Mouse (Mus musculus): ENCODE measurements around the gene Mprip. TPM values are rescaled to one million over a fixed set of nuclear protein-coding genes. Genes with fewer than 3 reads are reported as not detected.

The Mprip gene
- polyA plus RNA-seq, 1 experiment from 2014 or later: 71.1 TPM

GRCm38 (mm10) chr11:59642420-59642819 lies 18.7 kb upstream of the Mprip start:
- ATAC-seq (ENCODE audit: insufficient number of reproducible peaks, low FRiP score, low TSS enrichment, low read depth): no peak
- Histone ChIP-seq H3K9me3 (ENCODE audit: control insufficient read depth, low read length) (no peaks in the 10 kb centered on the region), H3K4me2 (ENCODE audit: low read depth, severe bottlenecking) (no peak overlapping the region), H3K4me3 (ENCODE audit: low read depth, low read length) (no peak overlapping the region), H3K9ac (ENCODE audit: low read length) (no peak overlapping the region), H3K27me3 (ENCODE audit: control insufficient read depth, insufficient read depth, low read length) (no peaks in the 10 kb centered on the region), H3K36me3 (ENCODE audit: control insufficient read depth, insufficient read depth, low read length) (no peaks in the 10 kb centered on the region), H3K27ac (replicated peaks; ENCODE audit: low read depth, low read length) (no peak overlapping the region), H3K4me1 (ENCODE audit: control insufficient read depth, insufficient read depth, low read length) (no peaks in the 10 kb centered on the region)
- 83% methylated on average over 8 of the region's 8 CpGs for WGBS
- no peak for DNase-seq (ENCODE audit: low spot score)

- H3K9me3 ChIP-seq (ENCODE audit: control insufficient read depth, low read length): no peaks in the 10 kb centered on the region
- no peak for DNase-seq (ENCODE audit: low spot score)
- H3K4me1 ChIP-seq (ENCODE audit: control insufficient read depth, insufficient read depth, low read length): no peaks in the 10 kb centered on the region
- H3K9ac ChIP-seq (ENCODE audit: low read length): no peak overlapping the region
- no peak overlapping the region for H3K4me3 ChIP-seq (ENCODE audit: low read depth, low read length)
- H3K27ac ChIP-seq (replicated peaks; ENCODE audit: low read depth, low read length): no peak overlapping the region
- H3K27me3 ChIP-seq (ENCODE audit: control insufficient read depth, insufficient read depth, low read length): no peaks in the 10 kb centered on the region
- H3K4me2 ChIP-seq (ENCODE audit: low read depth, severe bottlenecking): no peak overlapping the region
- no peak for ATAC-seq (ENCODE audit: insufficient number of reproducible peaks, low FRiP score, low TSS enrichment, low read depth)
- 67% methylated on average over 7 of the region's 7 CpGs for WGBS
- H3K36me3 ChIP-seq (ENCODE audit: control insufficient read depth, insufficient read depth, low read length): no peaks in the 10 kb centered on the region
Measured at GRCm38 (mm10) chr11:59645036-59645435, 16.1 kb upstream of the Mprip start.

- ATAC-seq (ENCODE audit: insufficient number of reproducible peaks, low FRiP score, low TSS enrichment, low read depth): no peak
- H3K27me3 ChIP-seq (ENCODE audit: control insufficient read depth, insufficient read depth, low read length): no peaks in the 10 kb centered on the region
- H3K4me1 ChIP-seq (ENCODE audit: control insufficient read depth, insufficient read depth, low read length): no peaks in the 10 kb centered on the region
- 76% methylated on average over 4 of the region's 4 CpGs for WGBS
- H3K4me3 ChIP-seq (ENCODE audit: low read depth, low read length): no peak overlapping the region
- H3K27ac ChIP-seq (replicated peaks; ENCODE audit: low read depth, low read length): no peak overlapping the region
- no peak overlapping the region for H3K4me2 ChIP-seq (ENCODE audit: low read depth, severe bottlenecking)
- no peak overlapping the region for H3K9ac ChIP-seq (ENCODE audit: low read length)
- no peaks in the 10 kb centered on the region for H3K9me3 ChIP-seq (ENCODE audit: control insufficient read depth, low read length)
- DNase-seq (ENCODE audit: low spot score): no peak
- H3K36me3 ChIP-seq (ENCODE audit: control insufficient read depth, insufficient read depth, low read length): no peaks in the 10 kb centered on the region
Measured at GRCm38 (mm10) chr11:59649058-59649457, 12.0 kb upstream of the Mprip start.

GRCm38 (mm10) chr11:59653003-59653402 lies 8.1 kb upstream of the Mprip start:
- Histone ChIP-seq H3K9me3 (ENCODE audit: control insufficient read depth, low read length) (no peaks in the 10 kb centered on the region), H3K9ac (ENCODE audit: low read length) (no peak overlapping the region), H3K4me1 (ENCODE audit: control insufficient read depth, insufficient read depth, low read length) (no peaks in the 10 kb centered on the region), H3K4me3 (ENCODE audit: low read depth, low read length) (no peak overlapping the region), H3K36me3 (ENCODE audit: control insufficient read depth, insufficient read depth, low read length) (no peaks in the 10 kb centered on the region), H3K4me2 (ENCODE audit: low read depth, severe bottlenecking) (no peak overlapping the region), H3K27me3 (ENCODE audit: control insufficient read depth, insufficient read depth, low read length) (no peaks in the 10 kb centered on the region), H3K27ac (replicated peaks; ENCODE audit: low read depth, low read length) (no peak overlapping the region)
- DNase-seq (ENCODE audit: low spot score) (no peak), ATAC-seq (ENCODE audit: insufficient number of reproducible peaks, low FRiP score, low TSS enrichment, low read depth) (no peak)
- 82% methylated on average over 2 of the region's 2 CpGs for WGBS

- ATAC-seq (ENCODE audit: insufficient number of reproducible peaks, low FRiP score, low TSS enrichment, low read depth): no peak
- H3K4me2 ChIP-seq (ENCODE audit: low read depth, severe bottlenecking): no peak overlapping the region
- H3K27me3 ChIP-seq (ENCODE audit: control insufficient read depth, insufficient read depth, low read length): no peaks in the 10 kb centered on the region
- WGBS: 93% methylated on average over 2 of the region's 2 CpGs
- no peaks in the 10 kb centered on the region for H3K36me3 ChIP-seq (ENCODE audit: control insufficient read depth, insufficient read depth, low read length)
- H3K4me1 ChIP-seq (ENCODE audit: control insufficient read depth, insufficient read depth, low read length): no peaks in the 10 kb centered on the region
- DNase-seq (ENCODE audit: low spot score): no peak
- no peak overlapping the region for H3K27ac ChIP-seq (replicated peaks; ENCODE audit: low read depth, low read length)
- no peaks in the 10 kb centered on the region for H3K9me3 ChIP-seq (ENCODE audit: control insufficient read depth, low read length)
- H3K9ac ChIP-seq (ENCODE audit: low read length): no peak overlapping the region
- no peak overlapping the region for H3K4me3 ChIP-seq (ENCODE audit: low read depth, low read length)
Measured at GRCm38 (mm10) chr11:59653547-59653946, 7.6 kb upstream of the Mprip start.

- 67% methylated on average over 5 of the region's 5 CpGs for WGBS
- no peak for DNase-seq (ENCODE audit: low spot score)
- Histone ChIP-seq H3K4me1 (ENCODE audit: control insufficient read depth, insufficient read depth, low read length) (no peaks in the 10 kb centered on the region), H3K27me3 (ENCODE audit: control insufficient read depth, insufficient read depth, low read length) (no peaks in the 10 kb centered on the region), H3K9ac (ENCODE audit: low read length) (no peak overlapping the region), H3K4me2 (ENCODE audit: low read depth, severe bottlenecking) (no peak overlapping the region), H3K4me3 (ENCODE audit: low read depth, low read length) (no peak overlapping the region), H3K9me3 (ENCODE audit: control insufficient read depth, low read length) (no peaks in the 10 kb centered on the region), H3K27ac (replicated peaks; ENCODE audit: low read depth, low read length) (no peak overlapping the region), H3K36me3 (ENCODE audit: control insufficient read depth, insufficient read depth, low read length) (no peaks in the 10 kb centered on the region)
- ATAC-seq (ENCODE audit: insufficient number of reproducible peaks, low FRiP score, low TSS enrichment, low read depth): no peak
Measured at GRCm38 (mm10) chr11:59655337-59655736, 5.8 kb upstream of the Mprip start.

- 66% methylated on average over 7 of the region's 7 CpGs for WGBS
Measured at GRCm38 (mm10) chr11:59656016-59656415, 5.1 kb upstream of the Mprip start.

GRCm38 (mm10) chr11:59661601-59662248 lies 620 bp downstream of the Mprip start:
- no peaks in the 10 kb centered on the region for H3K27me3 ChIP-seq (ENCODE audit: control insufficient read depth, insufficient read depth, low read length)
- H3K9me3 ChIP-seq (ENCODE audit: control insufficient read depth, low read length): no peaks in the 10 kb centered on the region
- no peak overlapping the region for H3K27ac ChIP-seq (replicated peaks; ENCODE audit: low read depth, low read length)
- H3K4me1 ChIP-seq (ENCODE audit: control insufficient read depth, insufficient read depth, low read length): peaks cover 27% of the 10 kb centered on the region
- ATAC-seq (ENCODE audit: insufficient number of reproducible peaks, low FRiP score, low TSS enrichment, low read depth) (no peak), DNase-seq (ENCODE audit: low spot score) (peak; percentile 38)
- 2% methylated on average over 28 of the region's 28 CpGs for WGBS
- peak overlapping the region; percentile 88 for H3K9ac ChIP-seq (ENCODE audit: low read length)
- peak overlapping the region; percentile 74 for H3K4me3 ChIP-seq (ENCODE audit: low read depth, low read length)
- H3K4me2 ChIP-seq (ENCODE audit: low read depth, severe bottlenecking): peak overlapping the region; percentile 88
- H3K36me3 ChIP-seq (ENCODE audit: control insufficient read depth, insufficient read depth, low read length): no peaks in the 10 kb centered on the region

More at GRCm38 (mm10) chr11:59656016-59656415, 5.1 kb upstream of the Mprip start:
- Histone ChIP-seq H3K27ac (replicated peaks; ENCODE audit: low read depth, low read length) (no peak overlapping the region), H3K4me2 (ENCODE audit: low read depth, severe bottlenecking) (no peak overlapping the region), H3K9ac (ENCODE audit: low read length) (no peak overlapping the region), H3K4me3 (ENCODE audit: low read depth, low read length) (no peak overlapping the region), H3K36me3 (ENCODE audit: control insufficient read depth, insufficient read depth, low read length) (no peaks in the 10 kb centered on the region), H3K27me3 (ENCODE audit: control insufficient read depth, insufficient read depth, low read length) (no peaks in the 10 kb centered on the region), H3K4me1 (ENCODE audit: control insufficient read depth, insufficient read depth, low read length) (no peaks in the 10 kb centered on the region), H3K9me3 (ENCODE audit: control insufficient read depth, low read length) (no peaks in the 10 kb centered on the region)
- ATAC-seq (ENCODE audit: insufficient number of reproducible peaks, low FRiP score, low TSS enrichment, low read depth) (no peak), DNase-seq (ENCODE audit: low spot score) (no peak)
